Mouse (Mus musculus): ENCODE data around the gene Hnrnpdl. TPM values are rescaled to one million over a fixed set of nuclear protein-coding genes. Genes with fewer than 3 reads are reported as not detected.
A peak's percentile ranks its signal among the peaks of the same experiment; 100 is the strongest.

Gene Hnrnpdl
- total RNA-seq (2012; rRNA removed) (140 and 153 TPM in 2 replicates), polyA plus RNA-seq (2012; ENCODE audit: insufficient read depth in 1 of 2, insufficient read length in 2 of 2, low read depth in 1 of 2, low replicate concordance in 2 of 2, missing spikeins in 1 of 2) (100 to 1,000 TPM in 1 of 2 experiments, not detected in 1; 239 TPM)

- peak; percentile 97 for DNase-seq (ENCODE audit: low read depth, low spot score)
- peak within 1 kb of the TSS; percentile 91 for H3K27ac ChIP-seq (ENCODE audit: control insufficient read depth, low read depth, low read length)
- no peaks in the 10 kb centered on the region for H3K27me3 ChIP-seq (ENCODE audit: control insufficient read depth in 1 of 2, insufficient read depth in 2 of 2, low read length in 2 of 2)
- no peaks in the 10 kb centered on the region for H3K9me3 ChIP-seq (replicated peaks; ENCODE audit: insufficient read depth, low read length)
- H3K9ac ChIP-seq (ENCODE audit: control insufficient read depth, low read depth, low read length, poor library complexity, severe bottlenecking) = peak within 1 kb of the TSS; percentile 98
- H3K36me3 ChIP-seq (ENCODE audit: control insufficient read depth in 1 of 2, insufficient read depth in 2 of 2, low read length in 2 of 2) = peaks cover 25 to 39% of the 10 kb centered on the region in 2 experiments
- peaks cover 88% of the 10 kb centered on the region for H3K79me2 ChIP-seq (ENCODE audit: control insufficient read depth, insufficient read depth, low read length, poor library complexity)
- H3K4me3 ChIP-seq (ENCODE audit: control insufficient read depth in 1 of 2, insufficient read depth in 1 of 2, low read depth in 2 of 2, low read length in 2 of 2) = peak within 1 kb of the TSS; percentile 97 to 98
- peaks cover 2 to 20% of the 10 kb centered on the region in 2 experiments for H3K4me1 ChIP-seq (ENCODE audit: control insufficient read depth in 1 of 2, insufficient read depth in 2 of 2, low read length in 2 of 2)
- TF ChIP-seq MYC (IDR thresholded peaks at IDR 0.05; ENCODE audit: low read depth, low read length) (peak; percentile 68; the same call in 1 of the 2 replicates), POLR2AphosphoS2 (IDR thresholded peaks at IDR 0.05; ENCODE audit: low read length) (no peak; the same call in 1 of the 2 replicates), NELFE (IDR thresholded peaks at IDR 0.05; ENCODE audit: low read depth, low read length) (peak; percentile 74), RAD21 (IDR thresholded peaks at IDR 0.05; ENCODE audit: low read depth, low read length) (no peak), SMC3 (IDR thresholded peaks at IDR 0.05; ENCODE audit: low read depth, low read length) (no peak), MAZ (IDR thresholded peaks at IDR 0.05; ENCODE audit: low read depth, low read length) (peak; percentile 85), TAL1 (IDR thresholded peaks at IDR 0.05; ENCODE audit: low read length) (no peak), CTCF (IDR thresholded peaks at IDR 0.05 in 2 of 3, conservative IDR thresholded peaks at IDR 0.05 in 1 of 3; ENCODE audit: control insufficient read depth in 1 of 3, insufficient read depth in 1 of 3, low read depth in 2 of 3, low read length in 3 of 3, poor library complexity in 1 of 3, severe bottlenecking in 1 of 3) (no peak), GATA1 (IDR thresholded peaks at IDR 0.05; ENCODE audit: low read depth, low read length) (no peak), ZC3H11A (IDR thresholded peaks at IDR 0.05; ENCODE audit: low read depth, low read length) (no peak), POLR2A (IDR thresholded peaks at IDR 0.05; ENCODE audit: control insufficient read depth in 1 of 2, insufficient read depth in 1 of 2, low read depth in 1 of 2, low read length in 2 of 2, poor library complexity in 1 of 2) (peak; percentile 66 to 80), MAFK (IDR thresholded peaks at IDR 0.05; ENCODE audit: borderline replicate concordance, low read depth, low read length) (no peak), SIN3A (IDR thresholded peaks at IDR 0.05; ENCODE audit: low read length) (peak; percentile 69; the same call in 1 of the 2 replicates), RCOR1 (IDR thresholded peaks at IDR 0.05; ENCODE audit: low read depth, low read length) (no peak), EP300 (IDR thresholded peaks at IDR 0.05; ENCODE audit: low read depth in 1 of 2, low read length in 2 of 2) (no peak), ETS1 (IDR thresholded peaks at IDR 0.05; ENCODE audit: low read depth, low read length) (0 out of 2 replicates have a peak, but pooled peaks have one; percentile 37), MYB (IDR thresholded peaks at IDR 0.05; ENCODE audit: low read depth, low read length) (no peak), E2F4 (IDR thresholded peaks at IDR 0.05; ENCODE audit: borderline replicate concordance, low read depth, low read length) (no peak), HCFC1 (IDR thresholded peaks at IDR 0.05; ENCODE audit: low read depth, low read length) (peak; percentile 60), CHD2 (IDR thresholded peaks at IDR 0.05; ENCODE audit: low read length) (no peak), ZNF384 (IDR thresholded peaks at IDR 0.05; ENCODE audit: low read depth, low read length) (no peak), NRF1 (IDR thresholded peaks at IDR 0.05; ENCODE audit: insufficient read depth, low read depth, low read length, poor library complexity, severe bottlenecking) (peak; percentile 62), BHLHE40 (IDR thresholded peaks at IDR 0.05; ENCODE audit: borderline replicate concordance, low read depth, low read length) (peak; percentile 72; the same call in 1 of the 2 replicates), TCF12 (IDR thresholded peaks at IDR 0.05; ENCODE audit: low read depth, low read length) (peak; percentile 67), JUND (IDR thresholded peaks at IDR 0.05; ENCODE audit: low read depth, low read length) (no peak), MAX (IDR thresholded peaks at IDR 0.05; ENCODE audit: low read length) (peak; percentile 89), CHD1 (IDR thresholded peaks at IDR 0.05; ENCODE audit: low read depth, low read length) (no peak), UBTF (IDR thresholded peaks at IDR 0.05; ENCODE audit: borderline replicate concordance, insufficient read depth, low read depth, low read length) (0 out of 2 replicates have a peak, but pooled peaks have one; percentile 39), ZMIZ1 (IDR thresholded peaks at IDR 0.05; ENCODE audit: low read depth, low read length) (no peak), KAT2A (conservative IDR thresholded peaks at IDR 0.05; ENCODE audit: low read depth, low read length) (no peak), POLR2AphosphoS5 (IDR thresholded peaks at IDR 0.05; ENCODE audit: borderline replicate concordance, low read depth, low read length) (no peak), GABPA (IDR thresholded peaks at IDR 0.05; ENCODE audit: low read depth, low read length) (no peak), USF1 (IDR thresholded peaks at IDR 0.05; ENCODE audit: low read depth, low read length) (peak; percentile 93), MEF2A (IDR thresholded peaks at IDR 0.05; ENCODE audit: extremely low read depth, insufficient replicate concordance, low read depth, low read length, poor library complexity, severe bottlenecking) (no peak), TBP (IDR thresholded peaks at IDR 0.05; ENCODE audit: low read depth, low read length) (peak; percentile 52; the same call in 1 of the 2 replicates), USF2 (IDR thresholded peaks at IDR 0.05; ENCODE audit: borderline replicate concordance in 1 of 2, insufficient read depth in 1 of 2, low read depth in 1 of 2, low read length in 2 of 2) (peak in 1 of 2 experiments; percentile 60; a peak in 1 of 4 replicates)
Observed at GRCm38 (mm10) chr5:100039602-100040142, at the start of gene Hnrnpdl, which contains the start of gene Enoph1. Gene Hnrnpdl, minus strand, starts transcription at chr5:100039664. Gene Enoph1, plus strand, starts transcription at chr5:100039985.
